Mouse (Mus musculus): ENCODE measurements around the gene Aftph. TPM values are rescaled to one million over a fixed set of nuclear protein-coding genes. Genes with fewer than 3 reads are reported as not detected.

Aftph gene
- polyA plus RNA-seq, 1 experiment = 95.8 TPM

GRCm38 (mm10) chr11:20643161-20643560, 98.2 kb downstream of the Aftph start:
- no peak for TF ChIP-seq CTCF (IDR thresholded peaks at IDR 0.05; ENCODE audit: low read depth, low read length)
- no peak for TF ChIP-seq POLR2A (IDR thresholded peaks at IDR 0.05; ENCODE audit: borderline replicate concordance, low read depth, low read length)
- Histone ChIP-seq H3K4me1 (ENCODE audit: control insufficient read depth, insufficient read depth, low read length) (peaks cover 15% of the 10 kb centered on the region), H3K27ac (ENCODE audit: insufficient read depth, low read depth, low read length) (no peak overlapping the region), H3K4me3 (ENCODE audit: insufficient read depth, low read length) (no peak overlapping the region)

DNA sequence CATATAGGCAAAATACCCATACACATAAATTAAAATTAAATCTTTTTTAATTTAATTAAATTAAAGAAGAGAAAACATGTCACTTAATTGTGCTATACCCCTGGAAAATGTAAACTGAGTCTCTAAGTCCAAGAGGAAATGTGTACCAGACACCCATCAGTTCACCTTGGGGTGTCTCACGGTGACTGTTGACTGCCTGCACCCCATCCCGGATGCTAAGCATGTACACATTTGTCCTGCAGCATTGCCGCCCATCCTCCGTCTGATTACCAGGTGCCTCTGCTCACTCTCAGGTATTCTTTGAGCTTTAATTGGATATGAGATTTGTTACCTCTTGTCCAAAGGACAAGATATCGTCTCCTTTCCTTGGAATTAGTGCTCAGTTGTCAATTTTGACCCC, 99.1 kb downstream of the Aftph start:
- no peak overlapping the region for H3K27ac ChIP-seq (ENCODE audit: insufficient read depth, low read depth, low read length)
- no peak for TF ChIP-seq POLR2A (IDR thresholded peaks at IDR 0.05; ENCODE audit: borderline replicate concordance, low read depth, low read length)
- peaks cover 9% of the 10 kb centered on the region for H3K4me1 ChIP-seq (ENCODE audit: control insufficient read depth, insufficient read depth, low read length)
- no peak overlapping the region for H3K4me3 ChIP-seq (ENCODE audit: insufficient read depth, low read length)

DNA sequence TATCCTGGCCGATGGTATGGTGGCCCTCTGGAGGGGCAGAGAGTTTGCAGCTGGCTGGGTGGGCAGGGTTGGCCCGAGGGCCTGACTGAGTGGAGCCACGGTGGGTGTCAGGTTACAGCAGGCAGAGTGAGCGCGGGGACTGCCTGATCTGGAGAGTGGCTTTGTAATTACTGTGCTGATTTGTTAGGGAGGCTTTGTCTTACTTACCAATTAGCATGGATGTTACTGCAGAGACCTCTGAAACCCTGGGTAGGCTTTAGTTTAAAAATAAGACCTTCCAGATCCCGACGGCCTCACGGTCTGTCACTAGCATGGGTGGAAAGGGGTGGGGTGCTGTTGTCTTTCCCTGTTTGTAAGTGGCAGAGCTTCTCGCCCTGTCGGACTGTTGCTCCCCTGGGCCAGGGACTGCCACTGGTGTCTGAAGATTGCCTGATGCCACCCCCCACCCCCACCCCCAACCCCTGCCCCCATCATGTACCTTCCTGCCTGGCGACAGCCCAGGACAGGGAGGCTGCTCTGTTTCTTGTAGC, 101.4 kb downstream of the Aftph start:
- Histone ChIP-seq H3K27ac (ENCODE audit: insufficient read depth, low read depth, low read length) (no peak overlapping the region), H3K4me1 (ENCODE audit: control insufficient read depth, insufficient read depth, low read length) (peaks cover 9% of the 10 kb centered on the region), H3K4me3 (ENCODE audit: insufficient read depth, low read length) (no peak overlapping the region)
- TF ChIP-seq CTCF (IDR thresholded peaks at IDR 0.05; ENCODE audit: low read depth, low read length) (no peak), POLR2A (IDR thresholded peaks at IDR 0.05; ENCODE audit: borderline replicate concordance, low read depth, low read length) (no peak)

- H3K4me1 ChIP-seq (ENCODE audit: control insufficient read depth, insufficient read depth, low read length) = peaks cover 9% of the 10 kb centered on the region
- no peak overlapping the region for H3K27ac ChIP-seq (ENCODE audit: insufficient read depth, low read depth, low read length)
- TF ChIP-seq POLR2A (IDR thresholded peaks at IDR 0.05; ENCODE audit: borderline replicate concordance, low read depth, low read length) = no peak
- TF ChIP-seq CTCF (IDR thresholded peaks at IDR 0.05; ENCODE audit: low read depth, low read length) = peak; percentile 95
- no peak overlapping the region for H3K4me3 ChIP-seq (ENCODE audit: insufficient read depth, low read length)
Observed at GRCm38 (mm10) chr11:20638841-20639240, 102.5 kb downstream of the Aftph start.

- no peak for TF ChIP-seq CTCF (IDR thresholded peaks at IDR 0.05; ENCODE audit: low read depth, low read length)
- no peak for TF ChIP-seq POLR2A (IDR thresholded peaks at IDR 0.05; ENCODE audit: borderline replicate concordance, low read depth, low read length)
- H3K4me3 ChIP-seq (ENCODE audit: insufficient read depth, low read length) = no peak overlapping the region
- peaks cover 16% of the 10 kb centered on the region for H3K4me1 ChIP-seq (ENCODE audit: control insufficient read depth, insufficient read depth, low read length)
- H3K27ac ChIP-seq (ENCODE audit: insufficient read depth, low read depth, low read length) = no peak overlapping the region
Observed at GRCm38 (mm10) chr11:20637060-20637459, 104.3 kb downstream of the Aftph start.

GRCm38 (mm10) chr11:20636114-20636513, 105.3 kb downstream of the Aftph start:
- no peak overlapping the region for H3K4me3 ChIP-seq (ENCODE audit: insufficient read depth, low read length)

DNA sequence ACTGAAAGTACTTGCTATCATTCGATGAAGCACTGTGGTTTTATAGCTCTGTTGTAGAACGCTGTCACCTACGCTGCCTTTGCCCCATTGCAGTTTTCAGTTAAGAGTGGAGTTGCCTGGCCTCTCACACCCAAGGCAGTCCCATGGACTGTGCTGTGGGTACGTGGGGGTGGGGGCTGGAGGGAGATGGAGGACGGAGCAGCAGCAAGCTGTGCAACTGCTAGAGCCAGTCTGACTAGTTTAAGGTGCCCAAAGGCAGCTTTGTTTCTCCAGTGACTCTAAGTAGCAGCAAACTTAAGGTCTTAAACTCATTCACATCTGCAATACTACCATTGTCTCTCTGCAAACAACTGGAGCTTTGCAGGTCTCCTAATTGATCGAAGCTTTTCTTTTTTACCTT, 105.7 kb downstream of the Aftph start:
- Histone ChIP-seq H3K27ac (ENCODE audit: insufficient read depth, low read depth, low read length) (no peak overlapping the region), H3K4me1 (ENCODE audit: control insufficient read depth, insufficient read depth, low read length) (peaks cover 10% of the 10 kb centered on the region), H3K4me3 (ENCODE audit: insufficient read depth, low read length) (no peak overlapping the region)
- TF ChIP-seq CTCF (IDR thresholded peaks at IDR 0.05; ENCODE audit: low read depth, low read length) = no peak
- TF ChIP-seq POLR2A (IDR thresholded peaks at IDR 0.05; ENCODE audit: borderline replicate concordance, low read depth, low read length) = no peak

More at GRCm38 (mm10) chr11:20636114-20636513, 105.3 kb downstream of the Aftph start:
- no peak overlapping the region for H3K27ac ChIP-seq (ENCODE audit: insufficient read depth, low read depth, low read length)
- peaks cover 15% of the 10 kb centered on the region for H3K4me1 ChIP-seq (ENCODE audit: control insufficient read depth, insufficient read depth, low read length)
- TF ChIP-seq POLR2A (IDR thresholded peaks at IDR 0.05; ENCODE audit: borderline replicate concordance, low read depth, low read length) (no peak), CTCF (IDR thresholded peaks at IDR 0.05; ENCODE audit: low read depth, low read length) (no peak)

Other genes starting within 250 kb of the Aftph start
- 13.2 and 13.8 TPM in 2 replicates for gene Sertad2, start 198.3 kb downstream of the Aftph start, polyA plus RNA-seq (2012; ENCODE audit: insufficient read depth, insufficient read length, missing spikeins)
- gene Lgalsl, start 89.5 kb upstream of the Aftph start, polyA plus RNA-seq (2012; ENCODE audit: insufficient read depth, insufficient read length, missing spikeins) = 0.38 and 0.87 TPM in 2 replicates